Mouse (Mus musculus): ENCODE results near the gene Parvb. TPM values are rescaled to one million over a fixed set of nuclear protein-coding genes. Genes with fewer than 3 reads are reported as not detected.

Parvb gene
- polyA plus RNA-seq, 1 experiment from 2014 or later, result 9.5 TPM

DNA sequence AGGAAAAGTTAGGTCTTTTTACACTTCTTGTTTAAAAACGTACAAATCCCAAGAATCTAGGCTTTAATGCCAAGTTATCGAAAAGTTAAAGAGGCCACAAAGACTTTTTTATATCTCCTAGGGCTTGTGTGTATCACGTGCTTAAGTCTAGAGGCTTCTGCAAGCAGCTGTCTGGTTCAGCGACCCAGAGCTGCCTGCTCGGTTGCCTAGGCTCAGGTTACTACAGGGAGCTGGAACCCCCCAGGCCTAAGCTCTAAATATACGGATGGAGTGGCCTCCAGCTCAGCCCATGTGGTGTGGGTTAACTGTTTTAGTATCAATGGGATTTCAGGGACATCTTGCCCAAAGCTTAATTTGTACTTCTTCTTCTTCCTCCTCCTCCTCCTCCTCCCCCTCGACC lies 9.7 kb downstream of the Parvb start:
- H3K36me3 ChIP-seq (ENCODE audit: control insufficient read depth, insufficient read depth, low read length), result no peaks in the 10 kb centered on the region
- H3K4me1 ChIP-seq (replicated peaks; ENCODE audit: control insufficient read depth, insufficient read depth, low read length), result peaks cover 2% of the 10 kb centered on the region; the same call in 1 of the 2 replicates
- H3K9me3 ChIP-seq (ENCODE audit: control insufficient read depth, low read length), result no peaks in the 10 kb centered on the region
- no peak overlapping the region for H3K27ac ChIP-seq (ENCODE audit: low read depth, low read length)
- H3K27me3 ChIP-seq (ENCODE audit: control insufficient read depth, insufficient read depth, low read length), result no peaks in the 10 kb centered on the region
- ATAC-seq (ENCODE audit: low FRiP score) (no peak), DNase-seq (ENCODE audit: low spot score) (no peak)
- no peak overlapping the region for H3K9ac ChIP-seq (ENCODE audit: low read depth, low read length)
- no peak overlapping the region for H3K4me2 ChIP-seq (replicated peaks; ENCODE audit: low read depth, low read length)
- no peak overlapping the region for H3K4me3 ChIP-seq (ENCODE audit: low read depth, low read length)
- 45% methylated on average over 7 of the region's 7 CpGs for WGBS

DNA sequence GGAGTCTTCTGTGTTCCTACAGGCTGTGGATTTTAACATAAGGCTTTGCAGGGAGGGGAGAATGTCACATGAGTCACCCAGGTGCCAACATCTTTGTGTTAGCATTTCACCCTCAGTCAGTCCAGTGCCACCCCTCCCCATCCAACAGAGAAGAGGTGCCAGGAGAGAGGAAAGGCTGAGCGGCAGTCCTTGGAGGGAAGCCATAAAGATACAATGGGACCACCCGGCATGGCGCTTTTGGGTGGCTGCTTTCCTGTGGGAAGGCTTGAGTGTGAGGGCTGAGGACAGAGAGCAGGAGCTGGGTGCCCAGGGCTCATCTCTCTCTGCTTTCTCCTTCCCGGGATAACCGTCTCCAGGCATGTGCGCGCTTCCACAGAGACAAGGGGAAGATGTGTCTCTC lies 13.3 kb downstream of the Parvb start:
- H3K9ac ChIP-seq (ENCODE audit: low read depth, low read length), result no peak overlapping the region
- H3K27me3 ChIP-seq (ENCODE audit: control insufficient read depth, insufficient read depth, low read length), result no peaks in the 10 kb centered on the region
- peaks cover 3% of the 10 kb centered on the region; the same call in 1 of the 2 replicates for H3K9me3 ChIP-seq (ENCODE audit: control insufficient read depth, low read length)
- no peak overlapping the region for H3K27ac ChIP-seq (ENCODE audit: low read depth, low read length)
- H3K36me3 ChIP-seq (ENCODE audit: control insufficient read depth, insufficient read depth, low read length), result no peaks in the 10 kb centered on the region
- H3K4me3 ChIP-seq (ENCODE audit: low read depth, low read length), result no peak overlapping the region
- no peak overlapping the region for H3K4me2 ChIP-seq (replicated peaks; ENCODE audit: low read depth, low read length)
- whole genome bisulfite sequencing, result 85% methylated on average over 7 of the region's 7 CpGs
- no peaks in the 10 kb centered on the region for H3K4me1 ChIP-seq (replicated peaks; ENCODE audit: control insufficient read depth, insufficient read depth, low read length)
- DNase-seq (ENCODE audit: low spot score) (no peak), ATAC-seq (ENCODE audit: low FRiP score) (no peak)

DNA sequence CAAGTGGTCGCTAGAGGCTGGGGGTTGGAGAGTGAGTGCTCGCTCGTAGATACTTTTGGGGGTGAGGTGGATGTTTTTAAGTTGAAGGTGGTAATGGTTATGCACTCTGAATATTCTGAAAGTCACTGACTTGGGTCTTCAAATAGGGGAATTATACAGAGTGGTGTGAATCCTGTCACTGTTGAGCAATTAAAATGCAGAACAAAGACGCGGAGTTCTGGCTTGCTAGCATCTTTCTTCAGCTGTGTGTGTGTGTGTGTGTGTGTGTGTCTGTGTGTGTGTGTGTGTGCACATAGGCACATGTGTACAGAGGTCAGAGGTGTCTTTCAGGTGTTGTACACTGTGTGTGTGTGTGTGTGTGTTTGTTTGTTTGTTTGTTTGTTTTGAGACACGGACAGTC lies 14.4 kb downstream of the Parvb start:
- Histone ChIP-seq H3K27ac (ENCODE audit: low read depth, low read length) (no peak overlapping the region), H3K36me3 (ENCODE audit: control insufficient read depth, insufficient read depth, low read length) (no peaks in the 10 kb centered on the region), H3K4me2 (replicated peaks; ENCODE audit: low read depth, low read length) (no peak overlapping the region), H3K4me1 (replicated peaks; ENCODE audit: control insufficient read depth, insufficient read depth, low read length) (no peaks in the 10 kb centered on the region), H3K27me3 (ENCODE audit: control insufficient read depth, insufficient read depth, low read length) (no peaks in the 10 kb centered on the region), H3K4me3 (ENCODE audit: low read depth, low read length) (no peak overlapping the region), H3K9me3 (ENCODE audit: control insufficient read depth, low read length) (peaks cover 3% of the 10 kb centered on the region; the same call in 1 of the 2 replicates), H3K9ac (ENCODE audit: low read depth, low read length) (no peak overlapping the region)
- DNase-seq (ENCODE audit: low spot score) (no peak), ATAC-seq (ENCODE audit: low FRiP score) (no peak)
- 92% methylated on average over 6 of the region's 6 CpGs for WGBS

DNA sequence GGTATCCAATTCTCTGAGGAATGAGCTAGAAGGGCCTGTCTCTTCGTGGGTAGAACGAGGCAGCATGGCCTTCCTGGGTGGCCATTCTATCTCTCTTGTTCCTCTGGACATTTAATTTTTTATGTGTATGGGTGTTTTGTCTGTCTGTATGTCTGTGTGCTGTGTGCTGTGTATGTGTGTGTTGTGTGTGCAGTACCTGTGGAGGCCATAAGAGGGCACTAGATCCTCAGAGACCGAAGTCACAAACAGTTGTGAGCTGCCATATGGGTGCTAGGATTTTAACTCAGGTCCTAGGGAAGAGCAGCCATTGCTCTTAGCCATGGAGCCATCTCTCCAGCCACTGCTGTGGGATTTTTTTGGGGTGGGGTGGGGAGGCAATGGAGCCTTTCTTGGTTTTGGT lies 15.5 kb downstream of the Parvb start:
- Histone ChIP-seq H3K36me3 (ENCODE audit: control insufficient read depth, insufficient read depth, low read length) (no peaks in the 10 kb centered on the region), H3K27ac (ENCODE audit: low read depth, low read length) (no peak overlapping the region), H3K4me2 (replicated peaks; ENCODE audit: low read depth, low read length) (no peak overlapping the region), H3K27me3 (ENCODE audit: control insufficient read depth, insufficient read depth, low read length) (no peaks in the 10 kb centered on the region), H3K4me1 (replicated peaks; ENCODE audit: control insufficient read depth, insufficient read depth, low read length) (no peaks in the 10 kb centered on the region), H3K9ac (ENCODE audit: low read depth, low read length) (no peak overlapping the region), H3K4me3 (ENCODE audit: low read depth, low read length) (no peak overlapping the region), H3K9me3 (ENCODE audit: control insufficient read depth, low read length) (peaks cover 3% of the 10 kb centered on the region; the same call in 1 of the 2 replicates)
- DNase-seq (ENCODE audit: low spot score) (no peak), ATAC-seq (ENCODE audit: low FRiP score) (no peak)
- WGBS, result 87% methylated on average over 3 of the region's 3 CpGs

DNA sequence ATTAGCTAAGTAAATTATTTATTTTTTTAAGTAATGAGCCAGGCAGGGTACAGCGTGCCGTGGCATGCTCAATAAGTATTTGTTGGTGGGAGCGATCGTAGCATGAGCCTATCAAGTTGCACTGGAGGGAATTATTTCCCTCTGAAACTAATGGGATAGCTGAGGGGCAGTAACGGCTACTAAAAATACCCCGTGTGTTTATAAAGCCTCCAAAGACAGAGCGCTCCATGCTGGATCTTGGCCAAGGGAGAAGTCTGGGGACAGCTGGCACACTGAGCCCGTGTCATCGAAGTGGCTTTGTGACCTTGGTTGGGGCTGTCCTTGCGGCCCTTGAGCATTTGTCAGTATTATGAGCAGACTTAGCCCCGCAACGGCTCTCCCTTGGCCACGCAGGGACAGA lies 19.4 kb downstream of the Parvb start:
- Histone ChIP-seq H3K4me3 (ENCODE audit: low read depth, low read length) (no peak overlapping the region), H3K4me2 (replicated peaks; ENCODE audit: low read depth, low read length) (no peak overlapping the region), H3K36me3 (ENCODE audit: control insufficient read depth, insufficient read depth, low read length) (no peaks in the 10 kb centered on the region), H3K27ac (ENCODE audit: low read depth, low read length) (no peak overlapping the region), H3K9ac (ENCODE audit: low read depth, low read length) (no peak overlapping the region), H3K27me3 (ENCODE audit: control insufficient read depth, insufficient read depth, low read length) (no peaks in the 10 kb centered on the region), H3K4me1 (replicated peaks; ENCODE audit: control insufficient read depth, insufficient read depth, low read length) (no peaks in the 10 kb centered on the region; the same call in 1 of the 2 replicates), H3K9me3 (ENCODE audit: control insufficient read depth, low read length) (peaks cover 3% of the 10 kb centered on the region; the same call in 1 of the 2 replicates)
- ATAC-seq (ENCODE audit: low FRiP score), result no peak
- no peak for DNase-seq (ENCODE audit: low spot score)
- 79% methylated on average over 13 of the region's 13 CpGs for WGBS

DNA sequence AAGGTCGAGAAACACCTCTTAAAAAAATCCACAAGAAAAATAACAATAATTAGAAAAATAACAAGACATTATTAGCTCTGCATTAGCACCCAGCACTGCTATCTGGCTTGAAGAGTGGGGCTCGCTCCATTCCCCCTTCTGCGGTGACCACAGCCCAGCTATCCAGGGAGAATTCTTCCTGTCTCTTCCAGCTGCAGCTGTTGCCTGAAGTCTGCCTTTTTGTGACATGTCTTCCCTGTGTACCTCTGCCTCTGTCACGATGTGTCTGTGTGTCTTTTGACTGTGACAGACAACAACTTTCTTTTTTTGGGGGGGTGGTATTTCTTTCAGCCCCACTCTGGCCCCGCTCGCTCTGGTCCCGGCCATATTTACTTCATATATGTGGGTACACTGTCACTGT lies 20.8 kb downstream of the Parvb start:
- H3K4me3 ChIP-seq (ENCODE audit: low read depth, low read length), result no peak overlapping the region
- 93% methylated on average over 7 of the region's 7 CpGs for WGBS
- no peaks in the 10 kb centered on the region; the same call in 1 of the 2 replicates for H3K4me1 ChIP-seq (replicated peaks; ENCODE audit: control insufficient read depth, insufficient read depth, low read length)
- H3K9ac ChIP-seq (ENCODE audit: low read depth, low read length), result no peak overlapping the region
- no peaks in the 10 kb centered on the region for H3K36me3 ChIP-seq (ENCODE audit: control insufficient read depth, insufficient read depth, low read length)
- ATAC-seq (ENCODE audit: low FRiP score) (no peak), DNase-seq (ENCODE audit: low spot score) (no peak)
- H3K4me2 ChIP-seq (replicated peaks; ENCODE audit: low read depth, low read length), result no peak overlapping the region
- H3K27ac ChIP-seq (ENCODE audit: low read depth, low read length), result no peak overlapping the region
- H3K27me3 ChIP-seq (ENCODE audit: control insufficient read depth, insufficient read depth, low read length), result no peaks in the 10 kb centered on the region
- no peaks in the 10 kb centered on the region for H3K9me3 ChIP-seq (ENCODE audit: control insufficient read depth, low read length)

DNA sequence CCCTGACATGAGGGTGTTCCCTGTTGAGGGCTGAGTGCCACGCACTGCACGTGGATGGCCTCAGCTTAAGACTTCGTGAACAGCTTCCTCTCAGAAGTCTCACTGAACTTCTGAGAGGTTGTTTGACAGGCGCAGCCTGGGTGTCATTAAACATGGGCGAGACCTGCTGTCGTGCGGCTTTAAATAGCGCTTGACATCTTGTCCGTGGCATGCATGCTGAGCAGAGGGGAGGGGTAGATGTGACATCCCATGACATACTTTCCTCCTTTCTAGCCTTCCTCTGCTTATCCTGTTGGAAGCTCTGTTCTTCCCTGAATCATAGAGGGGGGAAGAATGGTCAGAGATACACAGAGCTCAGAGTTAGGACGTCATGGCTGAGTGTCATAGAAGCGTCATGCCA lies 21.9 kb downstream of the Parvb start:
- ATAC-seq (ENCODE audit: low FRiP score) (no peak), DNase-seq (ENCODE audit: low spot score) (no peak)
- H3K4me1 ChIP-seq (replicated peaks; ENCODE audit: control insufficient read depth, insufficient read depth, low read length), result peaks cover 2% of the 10 kb centered on the region; the same call in 1 of the 2 replicates
- H3K9ac ChIP-seq (ENCODE audit: low read depth, low read length), result no peak overlapping the region
- H3K27ac ChIP-seq (ENCODE audit: low read depth, low read length), result no peak overlapping the region; the same call in 1 of the 2 replicates
- no peak overlapping the region for H3K4me3 ChIP-seq (ENCODE audit: low read depth, low read length)
- no peak overlapping the region for H3K4me2 ChIP-seq (replicated peaks; ENCODE audit: low read depth, low read length)
- no peaks in the 10 kb centered on the region for H3K9me3 ChIP-seq (ENCODE audit: control insufficient read depth, low read length)
- 65% methylated on average over 11 of the region's 11 CpGs for WGBS
- H3K36me3 ChIP-seq (ENCODE audit: control insufficient read depth, insufficient read depth, low read length), result no peaks in the 10 kb centered on the region
- H3K27me3 ChIP-seq (ENCODE audit: control insufficient read depth, insufficient read depth, low read length), result no peaks in the 10 kb centered on the region

DNA sequence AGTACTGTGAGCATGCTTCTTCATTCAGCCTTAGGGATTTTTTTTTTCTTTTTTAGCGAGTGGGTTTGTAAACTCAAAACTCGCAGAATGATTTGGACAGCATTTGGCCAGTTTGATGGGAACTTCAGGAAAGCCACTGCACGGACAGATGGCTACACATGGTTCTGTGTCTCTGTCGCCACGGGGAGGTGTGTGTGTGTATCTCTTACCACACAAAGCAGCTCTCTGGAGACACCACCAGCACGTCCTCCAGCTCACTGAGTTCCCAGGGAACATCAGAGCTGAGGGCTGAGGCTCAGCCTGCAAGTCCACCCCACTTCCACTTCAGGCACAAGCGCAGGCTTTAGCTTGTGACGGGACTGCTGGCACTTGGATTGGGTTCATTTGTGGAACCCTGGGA lies 22.5 kb downstream of the Parvb start:
- H3K4me2 ChIP-seq (replicated peaks; ENCODE audit: low read depth, low read length), result no peak overlapping the region
- H3K4me1 ChIP-seq (replicated peaks; ENCODE audit: control insufficient read depth, insufficient read depth, low read length), result peaks cover 2% of the 10 kb centered on the region; the same call in 1 of the 2 replicates
- H3K4me3 ChIP-seq (ENCODE audit: low read depth, low read length), result no peak overlapping the region
- no peak for ATAC-seq (ENCODE audit: low FRiP score)
- H3K36me3 ChIP-seq (ENCODE audit: control insufficient read depth, insufficient read depth, low read length), result no peaks in the 10 kb centered on the region
- no peaks in the 10 kb centered on the region for H3K27me3 ChIP-seq (ENCODE audit: control insufficient read depth, insufficient read depth, low read length)
- H3K9ac ChIP-seq (ENCODE audit: low read depth, low read length), result no peak overlapping the region
- DNase-seq (ENCODE audit: low spot score), result no peak
- H3K27ac ChIP-seq (ENCODE audit: low read depth, low read length), result no peak overlapping the region
- 71% methylated on average over 8 of the region's 8 CpGs for WGBS
- H3K9me3 ChIP-seq (ENCODE audit: control insufficient read depth, low read length), result no peaks in the 10 kb centered on the region

DNA sequence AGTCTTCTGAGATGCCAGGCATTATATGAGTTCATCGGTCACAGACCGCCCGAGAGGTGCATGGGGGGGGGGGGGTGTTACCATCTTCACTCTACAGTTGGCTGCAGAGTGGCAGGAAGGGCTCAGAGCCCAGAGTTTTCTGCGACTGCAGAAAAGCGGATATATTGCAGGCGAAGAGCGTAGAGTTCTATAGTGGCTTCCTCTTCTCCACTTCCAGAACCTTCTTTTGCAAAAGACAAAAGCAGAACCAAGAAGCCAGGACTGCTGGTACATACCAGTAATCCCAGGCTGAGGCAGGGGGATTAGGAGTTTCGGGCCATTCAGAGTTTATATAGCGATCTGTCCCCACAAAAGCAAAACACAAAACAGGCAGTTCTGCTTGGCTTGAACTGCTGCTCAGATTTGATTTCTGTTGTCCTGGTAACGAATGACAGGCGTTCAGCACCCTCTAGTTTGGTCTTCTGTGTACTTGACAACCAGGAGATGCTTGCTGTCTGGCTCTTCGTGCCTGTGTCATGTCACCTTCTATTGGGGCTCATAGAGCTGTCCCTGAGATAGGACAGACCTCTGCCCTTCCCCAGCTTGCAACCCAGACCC lies 24.5 kb downstream of the Parvb start:
- ATAC-seq (ENCODE audit: low FRiP score), result no peak
- H3K9me3 ChIP-seq (ENCODE audit: control insufficient read depth, low read length), result no peaks in the 10 kb centered on the region
- WGBS, result 79% methylated on average over 12 of the region's 12 CpGs
- no peaks in the 10 kb centered on the region for H3K36me3 ChIP-seq (ENCODE audit: control insufficient read depth, insufficient read depth, low read length)
- H3K4me1 ChIP-seq (replicated peaks; ENCODE audit: control insufficient read depth, insufficient read depth, low read length), result peaks cover 2% of the 10 kb centered on the region; the same call in 1 of the 2 replicates
- no peak overlapping the region for H3K4me2 ChIP-seq (replicated peaks; ENCODE audit: low read depth, low read length)
- H3K27me3 ChIP-seq (ENCODE audit: control insufficient read depth, insufficient read depth, low read length), result no peaks in the 10 kb centered on the region
- no peak overlapping the region for H3K4me3 ChIP-seq (ENCODE audit: low read depth, low read length)
- no peak overlapping the region for H3K9ac ChIP-seq (ENCODE audit: low read depth, low read length)
- no peak for DNase-seq (ENCODE audit: low spot score)
- H3K27ac ChIP-seq (ENCODE audit: low read depth, low read length), result no peak overlapping the region

All from hindbrain, embryonic 11.5 days (tissue).